Mouse (Mus musculus) MEL (cell line): ENCODE measurements around the gene Dlx4. TPM values are rescaled to one million over a fixed set of nuclear protein-coding genes. Genes with fewer than 3 reads are reported as not detected.

Source experiments
- DNase-seq: peaks from one replicate; pipeline ENCODE4 v3.0.0; 2011; ENCODE audit warnings: low read depth, low spot score
- H3K27ac ChIP-seq: 2 replicates; pipeline ENCODE4 v1.5.1; 2012; ENCODE audit warnings: low read depth, mild to moderate bottlenecking, control low read depth, low read length, moderate library complexity; ENCODE audit not compliant: control insufficient read depth
- H3K27me3 ChIP-seq, 2 experiments: fragments of 150-350 bp in 1 of 2; sonication (generic) in 1 of 2; 2 replicates each; pipeline ENCODE4 v1.6.1; 2012; ENCODE audit warnings: low read length in 2 of 2, mild to moderate bottlenecking in 2 of 2, improper control_type of control experiment in 1 of 2, moderate library complexity in 1 of 2; ENCODE audit not compliant: insufficient read depth in 2 of 2, control insufficient read depth in 1 of 2
- H3K36me3 ChIP-seq, 2 experiments: 2 replicates each; pipeline ENCODE4 v1.6.1; 2012 to 2014; ENCODE audit warnings: low read length in 2 of 2, improper control_type of control experiment in 1 of 2, inconsistent platforms in 1 of 2, mild to moderate bottlenecking in 1 of 2; ENCODE audit not compliant: insufficient read depth in 2 of 2, control insufficient read depth in 1 of 2
- H3K4me1 ChIP-seq, 2 experiments: fragments of 150-350 bp in 1 of 2; sonication (generic) in 1 of 2; 2 replicates each; pipeline ENCODE4 v1.6.1; 2012; ENCODE audit warnings: low read length in 2 of 2, improper control_type of control experiment in 1 of 2, mild to moderate bottlenecking in 1 of 2; ENCODE audit not compliant: insufficient read depth in 2 of 2, control insufficient read depth in 1 of 2
- H3K4me3 ChIP-seq, 2 experiments: fragments of 150-350 bp in 1 of 2; sonication (generic) in 1 of 2; 2 replicates each; pipeline ENCODE4 v1.5.1; 2012; ENCODE audit warnings: low read depth in 2 of 2, low read length in 2 of 2, mild to moderate bottlenecking in 2 of 2, moderate library complexity in 2 of 2, control low read depth in 1 of 2, improper control_type of control experiment in 1 of 2; ENCODE audit not compliant: control insufficient read depth in 1 of 2, insufficient read depth in 1 of 2
- H3K79me2 ChIP-seq: 2 replicates; pipeline ENCODE4 v1.6.1; 2012; ENCODE audit warnings: mild to moderate bottlenecking, low read length, moderate library complexity; ENCODE audit not compliant: control insufficient read depth, poor library complexity, insufficient read depth
- H3K9ac ChIP-seq: 2 replicates; pipeline ENCODE4 v1.6.1; 2012; ENCODE audit warnings: low read depth, mild to moderate bottlenecking, control low read depth, low read length, moderate library complexity; ENCODE audit not compliant: control insufficient read depth, poor library complexity, severe bottlenecking
- H3K9me3 ChIP-seq: fragments of 150-350 bp; sonication (generic); replicated peaks from 2 replicates; pipeline ENCODE4 v1.6.1; 2012; ENCODE audit warnings: mild to moderate bottlenecking, low read length, improper control_type of control experiment, moderate library complexity; ENCODE audit not compliant: insufficient read depth
- CTCF ChIP-seq, 3 experiments: IDR thresholded peaks in 2 of 3; conservative IDR thresholded peaks in 1 of 3; 2 replicates each; pipeline ENCODE4 v1.5.1; 2011 to 2012; ENCODE audit warnings: low read length in 3 of 3, low read depth in 2 of 3, mild to moderate bottlenecking in 2 of 3, improper control_type of control experiment in 1 of 3, inconsistent platforms in 1 of 3, mixed read lengths in 1 of 3, moderate library complexity in 1 of 3; ENCODE audit not compliant: control insufficient read depth in 1 of 3, insufficient read depth in 1 of 3, poor library complexity in 1 of 3, severe bottlenecking in 1 of 3
- E2F4 ChIP-seq: IDR thresholded peaks from 2 replicates; pipeline ENCODE4 v1.6.1; 2011; ENCODE audit warnings: low read depth, low read length, improper control_type of control experiment, borderline replicate concordance
- EP300 ChIP-seq, 2 experiments: IDR thresholded peaks; 2 replicates each; pipeline ENCODE4 v1.6.1; 2011; ENCODE audit warnings: improper control_type of control experiment in 2 of 2, low read length in 2 of 2, low read depth in 1 of 2, mild to moderate bottlenecking in 1 of 2
- ETS1 ChIP-seq: IDR thresholded peaks from 2 replicates; pipeline ENCODE4 v1.6.1; 2012; ENCODE audit warnings: low read depth, mild to moderate bottlenecking, inconsistent platforms, low read length, improper control_type of control experiment, moderate library complexity
- HCFC1 ChIP-seq: IDR thresholded peaks from 2 replicates; pipeline ENCODE4 v1.6.1; 2012; ENCODE audit warnings: low read depth, mild to moderate bottlenecking, inconsistent platforms, low read length, improper control_type of control experiment, moderate library complexity
- JUND ChIP-seq: IDR thresholded peaks from 2 replicates; pipeline ENCODE4 v1.6.1; 2011; ENCODE audit warnings: low read depth, mild to moderate bottlenecking, improper control_type of control experiment, low read length
- MAFK ChIP-seq: IDR thresholded peaks from 2 replicates; pipeline ENCODE4 v1.6.1; 2011; ENCODE audit warnings: low read depth, mild to moderate bottlenecking, low read length, improper control_type of control experiment, borderline replicate concordance
- MAX ChIP-seq: IDR thresholded peaks from 2 replicates; pipeline ENCODE4 v1.6.1; 2011; ENCODE audit warnings: low read length, improper control_type of control experiment
- MEF2A ChIP-seq: IDR thresholded peaks from 2 replicates; pipeline ENCODE4 v1.6.1; 2014; ENCODE audit warnings: low read depth, mild to moderate bottlenecking, inconsistent platforms, low read length, improper control_type of control experiment; ENCODE audit not compliant: poor library complexity, insufficient replicate concordance, severe bottlenecking; ENCODE audit errors: extremely low read depth
- MXI1 ChIP-seq: IDR thresholded peaks from 2 replicates; pipeline ENCODE4 v1.6.1; 2011; ENCODE audit warnings: mild to moderate bottlenecking, low read depth, low read length, improper control_type of control experiment
- MYB ChIP-seq: IDR thresholded peaks from 2 replicates; pipeline ENCODE4 v1.6.1; 2011; ENCODE audit warnings: mild to moderate bottlenecking, low read depth, low read length, improper control_type of control experiment
- NELFE ChIP-seq: IDR thresholded peaks from 2 replicates; pipeline ENCODE4 v1.6.1; 2011; ENCODE audit warnings: low read depth, low read length, improper control_type of control experiment
- POLR2AphosphoS2 ChIP-seq: IDR thresholded peaks from 2 replicates; pipeline ENCODE4 v1.6.1; 2011; ENCODE audit warnings: low read length, improper control_type of control experiment
- POLR2AphosphoS5 ChIP-seq: IDR thresholded peaks from 2 replicates; pipeline ENCODE4 v1.6.1; 2012; ENCODE audit warnings: low read depth, borderline replicate concordance, mild to moderate bottlenecking, inconsistent platforms, low read length, moderate library complexity, mixed read lengths
- RAD21 ChIP-seq: IDR thresholded peaks from 2 replicates; pipeline ENCODE4 v1.6.1; 2011; ENCODE audit warnings: mild to moderate bottlenecking, low read depth, low read length, improper control_type of control experiment
- RCOR1 ChIP-seq: IDR thresholded peaks from 2 replicates; pipeline ENCODE4 v1.6.1; 2012; ENCODE audit warnings: low read depth, mild to moderate bottlenecking, inconsistent platforms, low read length, improper control_type of control experiment
- SIN3A ChIP-seq: IDR thresholded peaks from 2 replicates; pipeline ENCODE4 v1.6.1; 2012; ENCODE audit warnings: low read length, improper control_type of control experiment, inconsistent platforms
- SMC3 ChIP-seq: IDR thresholded peaks from 2 replicates; pipeline ENCODE4 v1.6.1; 2011; ENCODE audit warnings: low read depth, low read length, improper control_type of control experiment
- TBP ChIP-seq: IDR thresholded peaks from 2 replicates; pipeline ENCODE4 v1.8.0; 2011; ENCODE audit warnings: low read depth, low read length, improper control_type of control experiment
- TCF12 ChIP-seq: IDR thresholded peaks from 2 replicates; pipeline ENCODE4 v1.6.1; 2014; ENCODE audit warnings: low read depth, mild to moderate bottlenecking, inconsistent platforms, low read length, improper control_type of control experiment, moderate library complexity
- USF2 ChIP-seq, 2 experiments: IDR thresholded peaks; 2 replicates each; pipeline ENCODE4 v1.6.1; 2011 to 2012; ENCODE audit warnings: improper control_type of control experiment in 2 of 2, low read length in 2 of 2, borderline replicate concordance in 1 of 2, inconsistent platforms in 1 of 2, low read depth in 1 of 2, mild to moderate bottlenecking in 1 of 2; ENCODE audit not compliant: insufficient read depth in 1 of 2
- ZKSCAN1 ChIP-seq: IDR thresholded peaks from 2 replicates; pipeline ENCODE4 v1.6.1; 2012; ENCODE audit warnings: low read depth, mild to moderate bottlenecking, inconsistent platforms, low read length, improper control_type of control experiment, moderate library complexity
- ZNF384 ChIP-seq: IDR thresholded peaks from 2 replicates; pipeline ENCODE4 v1.6.1; 2012; ENCODE audit warnings: low read depth, mild to moderate bottlenecking, inconsistent platforms, low read length, improper control_type of control experiment
- polyA plus RNA-seq, 2 experiments: library from polyadenylated mRNA; stranded (reverse) in 1 of 2; unstranded in 1 of 2; fragments of >175 nt in 1 of 2; fragments of >200 nt in 1 of 2; gene quantifications; 2 replicates each; pipeline versions ENCODE4 v1.2.1 to v1.2.4; 2012; ENCODE audit warnings: low replicate concordance in 2 of 2, low read depth in 1 of 2; ENCODE audit not compliant: insufficient read length in 2 of 2, insufficient read depth in 1 of 2, missing spikeins in 1 of 2
- total RNA-seq: library from RNA; depleted of rRNA; stranded (reverse); fragments of 300-350 nt; gene quantifications from 2 replicates; pipeline ENCODE4 v1.2.3, GENCODE M21; 2012

Dlx4 gene
- total and polyA plus RNA-seq, 3 experiments = not detected

DNA sequence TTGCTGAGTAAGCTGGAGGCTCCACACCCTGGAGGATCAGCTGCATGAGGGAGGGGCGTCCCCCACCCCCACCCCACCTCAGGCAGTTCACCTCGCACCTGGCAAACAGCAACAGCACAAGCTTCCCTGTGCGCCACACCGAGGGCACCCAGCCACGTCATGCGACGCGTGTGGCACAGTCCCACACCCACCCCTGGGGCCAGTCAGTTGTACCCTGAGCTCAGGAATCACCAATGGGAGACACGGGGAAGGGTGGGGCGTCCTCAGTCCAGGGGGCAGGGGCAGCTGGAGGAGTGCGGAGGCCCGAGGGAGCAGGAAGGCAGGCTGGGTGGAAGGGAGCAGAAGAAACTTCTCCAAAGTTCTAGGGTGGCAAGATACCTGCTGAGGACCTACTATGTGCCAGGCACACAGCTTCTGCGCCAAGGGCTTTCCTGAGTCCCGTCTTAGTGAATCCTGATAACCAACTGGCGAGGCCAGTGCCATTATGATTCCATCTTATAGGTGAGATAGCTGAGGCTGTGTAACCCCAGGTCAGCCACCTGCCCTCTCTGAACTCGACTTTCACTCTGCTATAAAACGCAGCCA is 15.3 kb downstream of the Dlx4 start:
- DNase-seq = no peak

GRCm38 (mm10) chr11:95128359-95128758 is 17.7 kb downstream of the Dlx4 start:
- Histone ChIP-seq H3K4me3 (no peak overlapping the region), H3K79me2 (no peaks in the 10 kb centered on the region), H3K9ac (no peak overlapping the region), H3K27me3 (peaks cover 1 to 5% of the 10 kb centered on the region in 2 experiments; a peak in 2 of 4 replicates), H3K27ac (no peak overlapping the region), H3K9me3 (no peaks in the 10 kb centered on the region), H3K4me1 (no peaks in the 10 kb centered on the region), H3K36me3 (no peaks in the 10 kb centered on the region)
- no peak for DNase-seq
- no peak for TF ChIP-seq SMC3
- no peak for TF ChIP-seq MEF2A
- no peak for TF ChIP-seq ZKSCAN1
- no peak for TF ChIP-seq ETS1
- TF ChIP-seq ZNF384 = no peak
- no peak for TF ChIP-seq MAFK
- no peak for TF ChIP-seq MAX
- no peak for TF ChIP-seq SIN3A
- TF ChIP-seq JUND = no peak
- TF ChIP-seq MYB = no peak
- no peak for TF ChIP-seq USF2 (IDR thresholded peaks at IDR 0.05; ENCODE audit: borderline replicate concordance in 1 of 2, insufficient read depth in 1 of 2, low read depth in 1 of 2, low read length in 2 of 2)
- TF ChIP-seq CTCF (IDR thresholded peaks at IDR 0.05 in 2 of 3, conservative IDR thresholded peaks at IDR 0.05 in 1 of 3; ENCODE audit: control insufficient read depth in 1 of 3, insufficient read depth in 1 of 3, low read depth in 2 of 3, low read length in 3 of 3, poor library complexity in 1 of 3, severe bottlenecking in 1 of 3) = no peak
- no peak for TF ChIP-seq TBP
- no peak for TF ChIP-seq NELFE
- TF ChIP-seq RCOR1 = no peak
- no peak for TF ChIP-seq HCFC1
- TF ChIP-seq TCF12 = no peak
- no peak for TF ChIP-seq POLR2AphosphoS5
- TF ChIP-seq RAD21 = no peak
- TF ChIP-seq EP300 (IDR thresholded peaks at IDR 0.05; ENCODE audit: low read depth in 1 of 2, low read length in 2 of 2) = no peak

More for the DNA sequence above, 15.3 kb downstream of the Dlx4 start:
- Histone ChIP-seq H3K27ac (no peak overlapping the region), H3K4me1 (no peaks in the 10 kb centered on the region), H3K27me3 (peaks cover 0 to 2% of the 10 kb centered on the region in 2 experiments; a peak in 2 of 4 replicates), H3K36me3 (no peaks in the 10 kb centered on the region), H3K9ac (no peak overlapping the region), H3K79me2 (no peaks in the 10 kb centered on the region), H3K4me3 (no peak overlapping the region), H3K9me3 (no peaks in the 10 kb centered on the region)
- peak; percentile 79 for TF ChIP-seq ZKSCAN1
- TF ChIP-seq POLR2AphosphoS2 = no peak
- TF ChIP-seq JUND = no peak
- no peak for TF ChIP-seq E2F4
- TF ChIP-seq TBP = no peak
- no peak for TF ChIP-seq MXI1
